Mouse (Mus musculus) CD8-positive naive resting alpha-beta T cell, adult 2 months (primary cell): ENCODE data around the gene Lsm6.

Experiments used
- DNase-seq, 2 experiments: peaks; one replicate each; pipeline ENCODE4 v3.0.0; 2022; ENCODE audit warnings: low read depth in 2 of 2, low spot score in 2 of 2

The Lsm6 gene

GRCm38 (mm10) chr8:78807283-78807682 is 13.7 kb downstream of the Lsm6 start:
- DNase-seq, result no peak

GRCm38 (mm10) chr8:78806006-78806405 is 14.9 kb downstream of the Lsm6 start:
- DNase-seq, result no peak

- no peak for DNase-seq
Measured at GRCm38 (mm10) chr8:78801201-78801600, 19.7 kb downstream of the Lsm6 start.

- no peak for DNase-seq
Measured at GRCm38 (mm10) chr8:78798671-78799070, 22.3 kb downstream of the Lsm6 start.

- no peak for DNase-seq
Measured at GRCm38 (mm10) chr8:78797985-78798384, 23.0 kb downstream of the Lsm6 start.

- no peak for DNase-seq
Measured at GRCm38 (mm10) chr8:78793231-78793630, 27.7 kb downstream of the Lsm6 start.

GRCm38 (mm10) chr8:78776816-78777215 is 44.1 kb downstream of the Lsm6 start:
- DNase-seq, result no peak

- no peak for DNase-seq
Measured at GRCm38 (mm10) chr8:78771256-78771655, 49.7 kb downstream of the Lsm6 start.

GRCm38 (mm10) chr8:78770584-78770983 is 50.4 kb downstream of the Lsm6 start:
- no peak for DNase-seq

- DNase-seq, result no peak
Measured at GRCm38 (mm10) chr8:78765556-78765955, 55.4 kb downstream of the Lsm6 start.

- no peak for DNase-seq
Measured at GRCm38 (mm10) chr8:78764976-78765375, 56.0 kb downstream of the Lsm6 start.

GRCm38 (mm10) chr8:78759139-78759538 is 61.8 kb downstream of the Lsm6 start:
- no peak for DNase-seq

- DNase-seq, result no peak
Measured at GRCm38 (mm10) chr8:78754986-78755385, 66.0 kb downstream of the Lsm6 start.
